Mouse (Mus musculus): Measurements from ENCODE around the gene Zglp1. TPM values are rescaled to one million over a fixed set of nuclear protein-coding genes. Genes with fewer than 3 reads are reported as not detected.

Gene Zglp1
- total RNA-seq (2012; rRNA removed): 1.3 and 2.0 TPM in 2 replicates

DNA sequence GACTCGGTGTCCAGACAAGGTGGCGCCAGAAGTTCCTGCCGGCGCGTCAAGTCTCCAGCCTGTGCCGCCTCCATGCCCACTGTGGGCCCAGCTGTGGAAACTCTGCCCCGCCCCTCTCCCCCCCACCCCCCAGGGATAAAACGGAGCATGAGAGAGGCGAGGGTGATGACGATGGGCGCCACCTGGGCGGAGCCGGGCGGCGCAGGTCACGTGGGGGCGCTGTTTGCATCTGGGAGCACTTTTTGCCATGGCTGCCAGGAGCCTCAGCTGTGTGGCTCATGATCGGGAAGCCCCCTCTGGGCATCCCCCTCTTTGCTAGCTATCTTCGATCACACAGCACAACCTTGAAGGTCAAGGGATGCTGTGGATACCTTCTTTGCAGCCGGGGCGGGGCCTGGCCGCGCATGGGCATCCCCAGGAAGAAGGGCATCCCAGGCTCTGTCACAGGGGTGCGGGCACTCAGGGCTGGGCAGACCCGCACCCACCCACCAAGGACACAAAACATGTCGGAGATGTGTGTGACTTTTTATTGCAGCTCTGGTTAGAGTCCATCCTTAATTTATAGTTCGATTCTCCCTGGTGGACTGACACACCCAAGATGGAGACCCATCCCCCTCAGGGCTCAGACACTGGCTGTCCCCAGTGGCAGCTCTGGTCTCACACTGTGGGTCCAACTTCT is at the start of gene Zglp1:
Gene Zglp1, minus strand, starts transcription at position 88 of the 679 bp plus-strand sequence.
- no peak for DNase-seq (ENCODE audit: low read depth, low spot score)
- H3K9me3 ChIP-seq (ENCODE audit: control insufficient read depth, insufficient read depth, low read depth, low read length): no peaks in the 10 kb centered on the region
- no peak for TF ChIP-seq MAFK (IDR thresholded peaks at IDR 0.05; ENCODE audit: insufficient read depth, low read depth, low read length)
- TF ChIP-seq ZNF384 (IDR thresholded peaks at IDR 0.05; ENCODE audit: low read depth, low read length): no peak
- TF ChIP-seq ZC3H11A (IDR thresholded peaks at IDR 0.05; ENCODE audit: borderline replicate concordance, low read depth, low read length): no peak
- TF ChIP-seq CHD2 (IDR thresholded peaks at IDR 0.05; ENCODE audit: low read depth, low read length): no peak
- TF ChIP-seq HCFC1 (IDR thresholded peaks at IDR 0.05; ENCODE audit: borderline replicate concordance, insufficient read depth, low read length): no peak
- in situ Hi-C loops (cut with MboI; ENCODE audit: low sequenced_read_pairs in 2 of 2, unreplicated experiment in 2 of 2): no loop called here
- no peak within 1 kb of the TSS for H3K27ac ChIP-seq (ENCODE audit: insufficient read depth, low read depth, low read length, poor library complexity, severe bottlenecking)
- peaks cover 26% of the 10 kb centered on the region; the same call in 1 of the 2 replicates for H3K36me3 ChIP-seq (ENCODE audit: control insufficient read depth, insufficient read depth, low read length, poor library complexity, severe bottlenecking)
- H3K4me3 ChIP-seq (ENCODE audit: insufficient read depth in 1 of 2, low read depth in 1 of 2, low read length in 2 of 2, poor library complexity in 1 of 2, severe bottlenecking in 1 of 2): peak within 1 kb of the TSS; percentile 56 to 57
- H3K9ac ChIP-seq (ENCODE audit: insufficient read depth, low read depth, low read length, poor library complexity, severe bottlenecking): peak within 1 kb of the TSS; percentile 21; the same call in 1 of the 2 replicates
- H3K4me1 ChIP-seq (ENCODE audit: control insufficient read depth in 2 of 2, insufficient read depth in 2 of 2, low read length in 2 of 2, poor library complexity in 1 of 2): peaks cover 0 to 6% of the 10 kb centered on the region in 2 experiments; a peak in 1 of 4 replicates

- TF ChIP-seq CHD2 (IDR thresholded peaks at IDR 0.05; ENCODE audit: low read depth, low read length) (no peak), ZNF384 (IDR thresholded peaks at IDR 0.05; ENCODE audit: low read depth, low read length) (no peak), MAFK (IDR thresholded peaks at IDR 0.05; ENCODE audit: insufficient read depth, low read depth, low read length) (no peak), ZC3H11A (IDR thresholded peaks at IDR 0.05; ENCODE audit: borderline replicate concordance, low read depth, low read length) (no peak), HCFC1 (IDR thresholded peaks at IDR 0.05; ENCODE audit: borderline replicate concordance, insufficient read depth, low read length) (no peak)
- in situ Hi-C loops (cut with MboI; ENCODE audit: low sequenced_read_pairs in 2 of 2, unreplicated experiment in 2 of 2): no loop called here
- Histone ChIP-seq H3K36me3 (ENCODE audit: control insufficient read depth, insufficient read depth, low read length, poor library complexity, severe bottlenecking) (peaks cover 3% of the 10 kb centered on the region; the same call in 1 of the 2 replicates), H3K9ac (ENCODE audit: insufficient read depth, low read depth, low read length, poor library complexity, severe bottlenecking) (no peak overlapping the region), H3K27ac (ENCODE audit: insufficient read depth, low read depth, low read length, poor library complexity, severe bottlenecking) (no peak overlapping the region), H3K4me1 (ENCODE audit: control insufficient read depth in 2 of 2, insufficient read depth in 2 of 2, low read length in 2 of 2, poor library complexity in 1 of 2) (peaks cover 0 to 5% of the 10 kb centered on the region in 2 experiments; a peak in 1 of 4 replicates), H3K4me3 (ENCODE audit: insufficient read depth in 1 of 2, low read depth in 1 of 2, low read length in 2 of 2, poor library complexity in 1 of 2, severe bottlenecking in 1 of 2) (no peak overlapping the region), H3K9me3 (ENCODE audit: control insufficient read depth, insufficient read depth, low read depth, low read length) (no peaks in the 10 kb centered on the region)
- no peak for DNase-seq (ENCODE audit: low read depth, low spot score)
Measured at GRCm38 (mm10) chr9:21115105-21115504, 48.2 kb upstream of the Zglp1 start.

- no peak overlapping the region for H3K27ac ChIP-seq (ENCODE audit: insufficient read depth, low read depth, low read length, poor library complexity, severe bottlenecking)
- peaks cover 0 to 6% of the 10 kb centered on the region in 2 experiments; a peak in 1 of 4 replicates for H3K4me1 ChIP-seq (ENCODE audit: control insufficient read depth in 2 of 2, insufficient read depth in 2 of 2, low read length in 2 of 2, poor library complexity in 1 of 2)
- H3K9me3 ChIP-seq (ENCODE audit: control insufficient read depth, insufficient read depth, low read depth, low read length): no peaks in the 10 kb centered on the region
- no peaks in the 10 kb centered on the region for H3K36me3 ChIP-seq (ENCODE audit: control insufficient read depth, insufficient read depth, low read length, poor library complexity, severe bottlenecking)
- no peak for DNase-seq (ENCODE audit: low read depth, low spot score)
- in situ Hi-C loops (cut with MboI; ENCODE audit: low sequenced_read_pairs in 2 of 2, unreplicated experiment in 2 of 2): no loop called here
- TF ChIP-seq ZNF384 (IDR thresholded peaks at IDR 0.05; ENCODE audit: low read depth, low read length) (no peak), HCFC1 (IDR thresholded peaks at IDR 0.05; ENCODE audit: borderline replicate concordance, insufficient read depth, low read length) (no peak), ZC3H11A (IDR thresholded peaks at IDR 0.05; ENCODE audit: borderline replicate concordance, low read depth, low read length) (no peak), MAFK (IDR thresholded peaks at IDR 0.05; ENCODE audit: insufficient read depth, low read depth, low read length) (no peak), CHD2 (IDR thresholded peaks at IDR 0.05; ENCODE audit: low read depth, low read length) (no peak)
- no peak overlapping the region for H3K9ac ChIP-seq (ENCODE audit: insufficient read depth, low read depth, low read length, poor library complexity, severe bottlenecking)
- no peak overlapping the region for H3K4me3 ChIP-seq (ENCODE audit: insufficient read depth in 1 of 2, low read depth in 1 of 2, low read length in 2 of 2, poor library complexity in 1 of 2, severe bottlenecking in 1 of 2)
Measured at GRCm38 (mm10) chr9:21114190-21114589, 47.3 kb upstream of the Zglp1 start.

GRCm38 (mm10) chr9:21113751-21114150 is 46.9 kb upstream of the Zglp1 start:
- DNase-seq (ENCODE audit: low read depth, low spot score): no peak
- Histone ChIP-seq H3K4me1 (ENCODE audit: control insufficient read depth in 2 of 2, insufficient read depth in 2 of 2, low read length in 2 of 2, poor library complexity in 1 of 2) (peaks cover 3 to 9% of the 10 kb centered on the region in 2 experiments; a peak in 2 of 4 replicates), H3K4me3 (ENCODE audit: insufficient read depth in 1 of 2, low read depth in 1 of 2, low read length in 2 of 2, poor library complexity in 1 of 2, severe bottlenecking in 1 of 2) (no peak overlapping the region), H3K27ac (ENCODE audit: insufficient read depth, low read depth, low read length, poor library complexity, severe bottlenecking) (no peak overlapping the region), H3K9me3 (ENCODE audit: control insufficient read depth, insufficient read depth, low read depth, low read length) (no peaks in the 10 kb centered on the region), H3K9ac (ENCODE audit: insufficient read depth, low read depth, low read length, poor library complexity, severe bottlenecking) (no peak overlapping the region), H3K36me3 (ENCODE audit: control insufficient read depth, insufficient read depth, low read length, poor library complexity, severe bottlenecking) (no peaks in the 10 kb centered on the region; the same call in 1 of the 2 replicates)
- in situ Hi-C loops (cut with MboI; ENCODE audit: low sequenced_read_pairs in 2 of 2, unreplicated experiment in 2 of 2): no loop called here
- TF ChIP-seq CHD2 (IDR thresholded peaks at IDR 0.05; ENCODE audit: low read depth, low read length) (no peak), HCFC1 (IDR thresholded peaks at IDR 0.05; ENCODE audit: borderline replicate concordance, insufficient read depth, low read length) (no peak), ZC3H11A (IDR thresholded peaks at IDR 0.05; ENCODE audit: borderline replicate concordance, low read depth, low read length) (no peak), ZNF384 (IDR thresholded peaks at IDR 0.05; ENCODE audit: low read depth, low read length) (no peak), MAFK (IDR thresholded peaks at IDR 0.05; ENCODE audit: insufficient read depth, low read depth, low read length) (no peak)
